Mouse (Mus musculus) monocyte, adult 5-6 weeks (primary cell): ENCODE data around the gene Wdfy3. TPM values are rescaled to one million over a fixed set of nuclear protein-coding genes. Genes with fewer than 3 reads are reported as not detected.
"Not testable (repeated sequence)": the region's sequence is repeated elsewhere in the genome, so short reads cannot be mapped to it uniquely, and the experiment has no call there.

Experiments
- ATAC-seq: fragments of 153-309, 156-312 bp; replicated peaks from 2 replicates; pipeline ENCODE4 v1.8.0; 2017; ENCODE audit warnings: mild to moderate bottlenecking; ENCODE audit not compliant: low TSS enrichment, insufficient number of reproducible peaks, severe bottlenecking, poor library complexity, low FRiP score
- total RNA-seq: library from RNA; stranded (forward); fragments of 200-1000, 200-491, 200-594 nt; gene quantifications from 3 replicates; pipeline ENCODE4 v1.2.3, GENCODE M21; 2017

The Wdfy3 gene
- total RNA-seq, 1 experiment from 2014 or later = 15.0 TPM

DNA sequence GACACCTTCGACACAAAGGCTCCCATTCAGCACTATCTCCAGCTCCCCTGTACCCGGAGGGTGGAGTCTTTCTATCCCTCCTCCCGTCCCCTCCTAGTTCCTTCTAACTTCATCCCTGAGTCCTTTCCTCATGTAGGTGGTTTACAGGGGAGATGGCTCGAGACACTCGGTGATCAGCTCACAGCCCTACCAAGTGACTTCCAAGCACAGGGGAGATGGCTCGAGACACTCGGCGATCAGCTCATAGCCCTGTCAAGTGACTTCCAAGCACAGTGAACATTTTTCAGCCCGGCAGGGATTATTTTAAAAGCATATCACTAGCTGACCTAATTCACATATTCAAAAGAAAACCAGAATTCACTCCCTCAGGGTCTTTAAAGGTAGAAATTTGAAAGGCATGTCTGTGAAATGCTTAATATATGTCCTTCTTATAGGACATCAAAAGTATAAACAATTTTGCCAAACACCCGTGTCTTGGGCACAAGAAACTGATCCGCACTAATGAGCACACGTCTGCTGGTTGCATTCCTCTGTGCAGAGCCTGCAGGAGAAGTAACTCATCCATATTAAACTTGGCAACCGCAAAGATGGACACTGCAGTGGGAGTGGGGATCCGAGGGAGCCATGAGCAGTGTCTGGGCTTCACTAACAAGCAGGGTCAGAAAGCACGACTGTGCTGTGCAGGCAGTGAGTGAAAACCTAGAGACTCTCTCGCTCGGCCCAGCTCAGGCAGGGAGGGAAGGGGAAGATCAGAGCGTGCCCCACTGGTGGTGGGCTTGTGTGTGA, 207.7 kb downstream of the Wdfy3 start:
- no peak for ATAC-seq

DNA sequence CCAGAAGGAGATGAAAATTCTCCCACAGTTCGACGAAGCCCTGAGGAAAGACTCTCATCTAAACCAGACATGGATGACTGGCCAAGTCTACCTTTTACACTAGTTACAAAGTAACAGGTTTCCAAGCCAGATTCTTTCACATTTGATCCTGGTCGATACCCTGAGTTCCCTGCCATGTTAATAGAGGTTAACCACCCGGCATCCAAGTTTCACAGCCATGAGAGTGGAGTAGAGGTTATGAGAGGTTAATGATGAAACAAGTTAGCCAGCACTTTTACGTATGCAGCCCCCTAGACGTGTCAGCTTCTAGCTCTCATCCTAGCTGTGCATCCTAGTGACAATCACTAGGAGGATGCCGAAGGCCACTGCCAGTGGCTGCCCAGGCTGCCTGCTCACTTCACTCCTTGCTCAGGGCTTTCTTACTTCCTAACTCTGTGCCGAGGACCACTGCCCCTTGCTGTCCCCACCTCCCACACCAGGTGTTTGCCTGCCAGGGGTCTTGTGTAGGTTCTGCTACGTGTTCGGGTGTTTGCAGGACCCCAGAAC, 210.8 kb downstream of the Wdfy3 start:
- ATAC-seq = no peak

DNA sequence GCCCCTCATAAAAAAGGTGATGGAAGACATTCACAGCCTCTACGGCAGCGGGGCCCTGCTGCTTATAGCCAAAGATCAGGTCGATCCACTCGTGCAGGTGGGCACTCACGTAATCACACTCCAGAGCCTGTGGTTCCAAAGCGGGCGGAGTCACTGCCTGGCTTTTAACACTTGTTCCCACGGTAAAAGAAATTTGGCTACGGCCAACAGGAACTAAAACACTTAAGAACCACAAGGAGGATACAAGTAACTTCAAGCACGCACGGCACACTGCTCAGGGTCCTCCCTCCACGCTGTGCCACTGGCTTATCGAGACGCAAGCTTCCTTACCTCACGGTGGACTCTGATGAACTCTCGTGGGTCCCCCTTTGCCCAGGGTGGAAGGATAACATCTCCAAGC, 214.2 kb downstream of the Wdfy3 start:
- ATAC-seq = no peak

DNA sequence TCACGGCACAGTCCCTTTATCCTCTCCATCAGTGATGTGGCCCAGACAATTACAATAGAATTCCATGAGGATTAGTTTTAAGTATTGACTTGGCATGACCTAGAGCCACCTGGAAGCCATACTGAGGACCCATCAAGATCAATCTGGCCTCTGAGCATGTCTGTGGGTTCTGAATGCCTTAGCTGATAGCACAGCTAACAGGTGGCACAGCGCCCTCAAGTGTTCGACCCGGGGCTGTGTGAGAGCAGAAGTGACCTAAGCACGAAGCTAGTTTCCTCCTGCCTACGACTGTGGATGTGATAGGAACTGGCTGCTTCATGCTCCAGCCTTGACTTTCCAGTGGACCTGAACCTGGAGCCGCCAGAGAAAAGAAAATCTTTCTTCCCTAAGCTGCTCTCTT, 215.1 kb downstream of the Wdfy3 start:
- no peak for ATAC-seq

DNA sequence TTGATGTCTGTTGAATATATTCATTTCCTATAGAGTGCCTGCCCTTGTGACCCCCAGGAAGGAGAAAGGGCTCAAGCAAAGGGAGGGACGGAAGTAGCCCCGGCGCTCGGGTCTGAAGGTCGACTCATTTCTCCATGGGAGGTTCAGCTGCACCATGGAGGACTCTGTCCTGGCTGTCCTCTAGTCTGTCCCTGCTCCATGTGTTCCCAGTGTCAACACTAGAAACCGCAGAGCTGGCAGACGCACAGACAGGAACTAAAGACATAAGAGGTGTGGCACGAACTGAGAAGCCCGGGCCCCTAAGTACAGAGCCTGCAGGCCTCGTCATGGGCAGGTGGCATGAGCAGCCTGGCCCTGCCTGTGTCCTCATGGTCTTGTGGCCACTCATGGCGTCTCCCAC, 215.6 kb downstream of the Wdfy3 start:
- ATAC-seq = 0 out of 2 replicates have a peak, but pooled peaks have one; percentile 20

DNA sequence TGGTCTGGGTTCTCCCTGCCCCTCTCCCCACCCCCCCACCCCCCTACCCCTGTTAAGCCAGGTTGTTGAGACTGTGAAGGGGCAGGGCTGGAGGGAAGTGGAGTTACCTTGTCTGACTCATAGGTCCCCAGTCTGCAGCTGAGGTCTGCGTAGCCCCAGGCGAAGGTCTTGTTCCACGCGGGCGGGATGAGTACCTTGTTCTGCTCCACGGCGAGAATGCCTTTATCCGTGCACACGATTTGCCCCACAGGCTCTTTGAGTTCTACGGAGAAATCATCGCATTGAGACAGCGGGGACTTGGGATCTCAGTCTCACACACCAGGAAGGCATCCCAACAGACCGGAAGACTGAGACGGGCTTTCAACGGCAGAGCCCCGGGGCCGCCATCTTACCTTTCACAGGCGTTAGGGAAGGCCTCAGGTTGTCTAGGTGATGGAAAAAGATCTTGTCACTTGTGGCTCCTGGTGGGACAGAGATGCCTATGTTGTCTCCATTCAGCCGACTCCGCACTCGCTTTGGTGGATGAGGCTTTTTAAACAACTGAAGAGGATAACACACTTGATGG, 217.5 kb downstream of the Wdfy3 start:
- ATAC-seq = no peak

DNA sequence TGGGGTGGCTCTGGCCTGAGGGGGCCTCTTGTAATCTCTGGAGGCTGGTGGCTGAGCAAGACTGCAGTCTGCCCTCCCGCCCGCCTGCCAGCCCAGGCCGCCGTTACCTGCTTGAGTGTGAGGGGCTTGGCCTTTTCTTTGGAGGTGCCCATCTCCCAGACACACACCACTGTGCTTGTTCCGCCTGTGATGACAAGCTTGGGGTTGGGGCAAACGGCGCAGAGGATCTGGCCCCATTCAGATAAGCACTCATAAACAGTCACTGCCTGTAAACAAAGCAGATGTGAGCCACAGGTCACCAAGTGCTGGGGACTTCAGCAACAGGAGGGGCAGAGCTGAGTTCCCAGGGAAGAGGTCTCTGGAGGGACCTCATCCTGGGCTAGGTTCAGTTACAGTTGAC, 218.6 kb downstream of the Wdfy3 start:
- no peak for ATAC-seq

DNA sequence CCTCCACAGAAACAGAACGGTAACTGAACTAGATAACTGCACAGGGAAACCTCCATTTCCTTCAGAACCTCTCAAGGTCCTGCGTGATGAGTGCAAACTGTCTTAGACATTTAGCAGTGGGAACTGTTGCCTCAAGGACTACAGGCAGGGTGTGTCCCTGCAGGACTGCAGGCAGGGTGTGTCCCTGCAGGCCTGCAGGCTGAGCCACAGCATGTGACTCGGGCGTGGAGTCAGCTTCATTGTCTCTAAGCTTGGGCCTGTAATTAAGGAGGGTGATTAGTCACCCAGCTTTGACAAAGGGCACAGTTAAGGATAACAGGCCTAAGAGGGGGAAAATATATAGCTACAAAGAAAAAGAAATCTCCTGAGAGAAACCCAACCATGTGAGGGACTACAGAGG, 222.0 kb downstream of the Wdfy3 start:
- no peak for ATAC-seq

DNA sequence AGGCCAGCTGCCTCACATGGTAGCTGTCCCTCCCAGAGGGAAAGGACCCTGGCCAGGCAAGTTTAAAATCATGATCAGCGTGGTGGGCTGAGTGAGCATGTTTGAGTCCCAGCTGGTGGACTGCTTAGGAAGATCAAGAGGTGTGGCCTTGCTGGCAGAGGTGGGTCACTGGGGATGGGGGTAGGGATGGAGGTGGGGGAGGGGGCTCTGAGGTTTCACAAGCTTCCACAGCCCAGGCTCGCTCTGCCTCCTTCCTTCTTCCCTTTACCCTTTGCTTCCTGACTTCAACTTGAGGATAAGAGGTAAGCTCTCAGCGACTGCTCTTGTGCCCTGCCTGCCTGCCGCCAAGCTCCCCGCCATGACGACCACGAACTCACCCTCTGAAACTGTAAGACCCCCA, 222.4 kb downstream of the Wdfy3 start:
- no peak for ATAC-seq

DNA sequence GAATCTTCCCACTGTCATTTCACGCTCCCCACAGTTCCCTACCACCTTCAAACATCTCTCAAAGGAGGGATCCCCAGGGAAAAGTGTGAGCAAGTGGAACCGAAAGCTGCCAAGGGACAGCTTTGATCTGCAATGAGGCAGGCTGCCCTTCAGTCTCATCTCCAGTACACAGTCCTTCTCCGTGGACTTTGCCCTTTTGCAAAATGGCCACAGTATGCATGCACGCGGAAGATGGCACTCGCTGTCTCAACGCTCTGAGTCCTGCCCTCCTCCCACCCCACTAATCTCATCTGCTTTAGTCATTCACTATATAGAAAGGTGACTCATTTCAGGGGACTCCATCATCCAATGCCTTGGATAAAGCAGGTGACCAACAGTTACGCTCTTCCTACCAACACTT, 223.8 kb downstream of the Wdfy3 start:
- no peak for ATAC-seq

DNA sequence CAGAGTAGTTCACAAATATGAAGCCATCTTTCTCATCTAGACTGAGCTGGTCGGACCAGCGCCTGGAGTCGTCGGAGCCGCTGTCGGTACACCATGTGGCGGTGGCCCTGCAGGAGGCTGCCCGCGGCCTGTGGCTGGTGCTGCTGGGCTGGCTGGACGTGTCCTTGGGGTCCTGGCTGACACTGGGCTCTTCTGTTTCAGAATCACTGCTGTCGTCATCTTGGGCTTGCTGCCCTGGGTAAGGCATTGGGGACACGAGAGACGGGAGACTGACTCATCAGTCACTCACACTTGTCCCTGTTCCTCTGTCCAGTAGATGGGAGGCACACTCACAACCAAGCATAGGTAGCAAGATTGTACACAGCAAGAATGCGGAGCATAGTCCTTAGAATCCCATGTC, 224.7 kb downstream of the Wdfy3 start:
- ATAC-seq = no peak

DNA sequence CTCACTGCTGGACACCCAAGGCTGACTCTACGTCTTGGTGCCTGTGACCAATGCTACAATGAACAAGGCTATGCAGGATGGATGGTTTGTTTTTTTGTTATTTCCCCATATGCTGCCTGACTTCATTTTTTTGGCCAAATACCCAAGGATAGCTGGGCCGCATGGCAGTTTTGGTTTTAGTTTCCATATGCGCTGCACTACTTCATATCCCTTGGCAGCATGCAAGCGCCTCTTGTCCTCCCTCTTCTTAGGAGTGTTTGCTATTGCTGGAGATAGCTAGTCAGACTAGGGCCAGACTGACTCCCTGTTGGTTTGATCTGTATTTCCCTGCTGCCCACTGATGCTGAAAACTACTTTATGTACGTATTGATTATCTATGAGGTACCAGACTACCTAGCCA, 229.2 kb downstream of the Wdfy3 start:
- ATAC-seq = no peak

DNA sequence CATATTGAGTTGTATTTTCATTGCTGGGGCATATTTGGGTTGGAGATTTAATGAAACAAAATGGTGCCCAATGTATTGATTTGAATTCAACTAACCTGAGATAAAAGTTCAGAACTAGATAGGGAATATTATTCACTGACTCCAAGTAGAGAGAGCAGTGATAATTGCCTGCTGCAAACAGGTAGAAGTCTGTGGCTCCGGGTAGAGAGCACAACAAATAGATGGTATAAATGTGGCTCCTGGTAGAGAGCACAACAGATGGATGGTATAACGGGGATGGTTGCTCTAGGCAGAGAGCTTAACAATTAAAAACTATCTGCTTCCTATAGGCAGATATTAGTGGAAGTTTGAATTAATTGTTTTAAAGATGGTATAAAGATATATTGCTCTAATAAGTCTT, 232.1 kb downstream of the Wdfy3 start:
- not testable (repeated sequence) for ATAC-seq

DNA sequence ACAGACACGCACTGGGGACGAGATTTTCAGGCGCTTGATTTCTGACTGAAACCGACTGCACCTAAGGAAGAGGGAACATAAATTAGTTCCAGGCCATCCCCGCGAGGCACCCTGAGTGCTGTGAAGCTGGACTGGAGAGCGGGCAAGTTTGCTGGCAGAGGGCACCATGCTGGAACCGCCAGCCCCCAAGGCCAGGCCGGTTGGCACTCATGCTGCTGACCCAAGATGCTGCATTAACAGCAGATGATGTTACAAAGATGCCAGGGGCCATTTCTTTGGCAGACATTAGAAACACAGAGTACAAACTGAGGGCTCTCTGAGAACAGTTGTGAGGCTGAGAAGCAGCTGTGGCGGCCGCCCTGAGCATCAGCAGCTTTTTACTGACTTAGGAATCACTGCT, 233.5 kb downstream of the Wdfy3 start:
- ATAC-seq = no peak

DNA sequence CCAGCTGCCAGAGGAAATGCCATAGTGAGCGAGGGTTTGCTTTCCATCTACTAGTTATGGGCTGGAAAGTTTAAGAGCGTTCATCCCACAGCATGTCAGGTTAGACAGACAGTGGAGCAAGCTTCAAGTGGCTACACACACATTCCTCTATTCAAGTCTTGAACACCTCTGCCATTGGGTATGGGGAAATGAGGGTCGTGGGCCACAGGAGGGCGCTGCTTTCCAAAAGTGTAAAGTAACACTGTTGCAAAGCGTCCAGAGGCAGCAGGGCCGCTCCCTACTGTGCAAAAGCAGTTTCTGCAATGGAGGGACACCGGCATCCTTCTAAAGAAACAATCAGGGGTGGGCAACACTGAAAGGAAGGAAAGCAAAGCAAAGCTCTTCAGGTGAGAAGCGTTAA, 235.8 kb downstream of the Wdfy3 start:
- ATAC-seq = no peak

DNA sequence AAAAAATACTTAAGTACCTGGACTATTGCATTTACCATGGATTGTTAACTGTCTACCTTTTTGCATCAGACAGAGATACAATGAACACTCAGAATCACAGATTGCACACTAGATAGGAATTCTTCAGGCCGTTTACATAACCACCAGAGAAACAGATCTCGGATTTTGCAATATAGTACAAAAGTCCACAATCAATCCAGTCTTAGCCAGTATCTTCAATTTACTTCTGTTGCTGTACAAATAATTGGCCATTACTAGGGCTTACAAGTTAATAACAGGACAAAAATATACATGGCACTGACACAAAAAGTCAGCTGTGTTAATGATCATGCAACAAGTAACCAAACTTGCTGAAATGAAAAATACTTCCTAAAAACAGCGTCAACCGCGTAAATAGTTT, 236.7 kb downstream of the Wdfy3 start:
- no peak for ATAC-seq

DNA sequence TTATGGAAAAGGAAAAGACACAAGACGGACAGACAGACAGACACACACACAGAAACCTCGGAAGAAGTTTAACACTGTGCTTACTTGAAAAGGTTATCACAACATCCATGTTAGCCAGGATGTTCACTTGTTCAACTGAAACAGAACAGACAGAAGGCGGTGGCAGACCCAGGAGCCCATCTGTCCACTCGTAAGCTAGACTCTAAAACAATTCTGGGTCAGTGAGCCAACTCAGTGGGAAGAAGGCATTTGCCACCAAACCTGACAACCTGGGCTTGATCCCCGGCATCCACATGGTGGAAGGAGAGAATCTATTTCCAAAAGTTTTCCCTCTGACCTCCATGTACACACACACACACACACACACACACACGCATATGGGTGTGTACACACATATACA, 237.7 kb downstream of the Wdfy3 start:
- no peak for ATAC-seq

DNA sequence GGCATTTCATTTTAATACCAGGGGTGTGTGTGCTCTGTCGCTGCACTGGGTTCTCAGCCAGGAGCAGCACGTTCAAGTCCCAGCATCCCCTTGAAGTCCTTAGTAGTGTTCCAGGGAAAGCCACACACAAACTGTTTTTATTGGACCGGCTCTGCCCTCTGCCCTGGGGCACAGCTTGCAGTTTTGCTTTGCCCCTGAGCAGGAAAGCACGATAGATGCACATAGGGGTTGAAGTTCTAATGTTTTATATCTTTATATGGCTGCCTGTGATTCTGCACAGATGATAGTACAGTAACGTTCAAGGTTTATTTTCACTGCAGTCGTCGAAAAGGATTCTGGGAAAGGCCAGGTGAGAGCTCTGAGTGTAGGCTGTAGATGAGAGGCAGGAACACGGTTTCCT, 239.5 kb downstream of the Wdfy3 start:
- no peak for ATAC-seq

DNA sequence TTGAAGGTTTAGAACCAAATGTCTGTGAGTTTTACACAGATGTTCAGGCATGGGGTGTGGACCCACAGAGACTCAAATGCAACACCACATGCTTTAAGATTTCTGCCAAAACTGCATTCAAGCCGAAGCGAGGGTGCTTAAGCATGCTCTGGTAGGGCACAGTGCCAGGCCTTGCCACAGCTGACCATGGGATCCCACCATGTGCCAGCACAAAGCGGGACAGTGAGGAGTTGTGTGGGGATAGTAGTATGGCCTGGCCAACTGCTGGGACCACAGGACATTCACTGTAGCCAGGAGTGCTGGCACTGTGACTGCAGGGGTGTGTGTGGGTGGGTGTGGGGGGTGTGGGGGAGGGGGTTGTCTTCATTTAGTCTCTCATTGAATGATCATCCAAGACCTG, 240.8 kb downstream of the Wdfy3 start:
- no peak for ATAC-seq

DNA sequence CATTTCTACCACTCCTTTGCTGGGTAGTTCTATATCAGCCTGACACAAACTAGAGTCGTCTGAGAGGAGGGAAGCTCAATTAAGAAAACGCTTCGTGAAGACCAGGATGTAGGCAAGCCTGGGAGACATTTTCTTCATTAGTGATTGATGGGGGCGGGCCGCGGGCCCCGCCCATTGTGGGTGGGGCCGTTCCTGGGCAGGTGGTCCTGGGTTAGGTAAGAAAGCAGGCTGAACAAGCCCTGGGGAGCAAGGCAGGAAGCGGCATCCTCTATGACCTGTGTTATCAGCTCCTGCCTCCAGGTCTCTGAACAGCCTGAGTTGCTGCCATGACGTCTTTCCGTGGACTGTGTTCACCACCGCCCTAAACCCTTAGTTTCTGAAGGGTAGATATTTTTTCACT, 242.2 kb downstream of the Wdfy3 start:
- no peak for ATAC-seq
